8 mouse cellular contexts compared by ENCODE assay signal in genomic region chr5:135186621-135187348, GRCm38 (mm10). TPM values are rescaled to one million over a fixed set of nuclear protein-coding genes. Genes with fewer than 3 reads are reported as not detected.
DNase-seq lines count a peak whose midpoint lies in the region; ATAC-seq lines count a peak whose summit lies in the region.

Gene Baz1b (plus strand): TSS chr5:135187264.

- peak within 1 kb of the TSS; percentile 96 for H3K27ac ChIP-seq in hindbrain, embryonic 15.5 days (replicated peaks)

- ATAC-seq in hindbrain, embryonic 15.5 days (ENCODE audit: low FRiP score, low read depth) = peak; percentile 98

- WGBS in hindbrain, embryonic 15.5 days = under 1% methylated on average over 57 of the region's 57 CpGs

- peak within 1 kb of the TSS; percentile 97 for H3K9ac ChIP-seq in hindbrain, embryonic 15.5 days

- peak within 1 kb of the TSS; percentile 98 for H3K4me3 ChIP-seq in hindbrain, embryonic 15.5 days

- no peaks in the 10 kb centered on the region for H3K9me3 ChIP-seq in hindbrain, embryonic 15.5 days

- H3K27me3 ChIP-seq in hindbrain, embryonic 15.5 days = no peaks in the 10 kb centered on the region

- H3K36me3 ChIP-seq in hindbrain, embryonic 15.5 days = peaks cover 11% of the 10 kb centered on the region

- peaks cover 37% of the 10 kb centered on the region for H3K4me1 ChIP-seq in hindbrain, embryonic 15.5 days (replicated peaks)

- peak within 1 kb of the TSS; percentile 90 for H3K4me2 ChIP-seq in hindbrain, embryonic 15.5 days

- DNase-seq in T-cell, adult 2 months (ENCODE audit: low spot score) = peak; percentile 98
- DNase-seq in cerebellum, postnatal 36 days = peak; percentile 98 to 100
- DNase-seq in frontal cortex, postnatal 36 days (ENCODE audit: low spot score in 2 of 2) = peak; percentile 98 to 99
- peak; percentile 97 for DNase-seq in left cerebral cortex, adult 11 months (ENCODE audit: low spot score)
- DNase-seq in lung, postnatal 4 days = peak; percentile 98 to 100
- peak; percentile 97 for DNase-seq in retina, postnatal 7 days (ENCODE audit: low read depth, low spot score)
- DNase-seq in urinary bladder, adult 2 months (ENCODE audit: low spot score) = peak; percentile 92

RNA-seq across cellular contexts. Expression of gene Baz1b, which starts in this region (rescaled TPM):
- 26.6 and 28.9 TPM in 2 replicates for polyA plus RNA-seq in hindbrain, embryonic 15.5 days (2015; fragmentation: Nextera tagmentation; extraction: Ambion mirVana)
- polyA plus RNA-seq in urinary bladder, adult 2 months (2012; rRNA removed) = 33.2 and 41.7 TPM in 2 replicates

Comparison
In these comparisons a context has a peak if more than half of its experiments do, and no peak if none do; other contexts are left out.
1. Peak in every context shown above with its lines: DNase-seq, ATAC-seq, H3K4me3 ChIP-seq and H3K27ac ChIP-seq.